Mouse (Mus musculus) stomach, postnatal 0 days (tissue): ENCODE results near the gene Arhgef38.

Experiments
- CTCF ChIP-seq: IDR thresholded peaks from 2 replicates; pipeline ENCODE4 v1.5.1; 2016; ENCODE audit warnings: antibody characterized with exemption, low read depth, mild to moderate bottlenecking, moderate library complexity
- EP300 ChIP-seq: optimal IDR thresholded peaks from 2 replicates; pipeline ENCODE3; 2016; ENCODE audit warnings: antibody characterized with exemption

GRCm38 (mm10) chr3:133151629-133152028 lies 83.1 kb downstream of the Arhgef38 start:
- TF ChIP-seq CTCF (no peak), EP300 (no peak)
